Mouse (Mus musculus) cerebellum, adult 8-10 months (tissue): ENCODE measurements around the gene Atg7.

ENCODE experiments used
- DNase-seq: peaks from one replicate; pipeline ENCODE4 v3.0.0; 2022

The Atg7 gene

GRCm38 (mm10) chr6:114737181-114737580 lies 94.3 kb downstream of the Atg7 start:
- no peak for DNase-seq

DNA sequence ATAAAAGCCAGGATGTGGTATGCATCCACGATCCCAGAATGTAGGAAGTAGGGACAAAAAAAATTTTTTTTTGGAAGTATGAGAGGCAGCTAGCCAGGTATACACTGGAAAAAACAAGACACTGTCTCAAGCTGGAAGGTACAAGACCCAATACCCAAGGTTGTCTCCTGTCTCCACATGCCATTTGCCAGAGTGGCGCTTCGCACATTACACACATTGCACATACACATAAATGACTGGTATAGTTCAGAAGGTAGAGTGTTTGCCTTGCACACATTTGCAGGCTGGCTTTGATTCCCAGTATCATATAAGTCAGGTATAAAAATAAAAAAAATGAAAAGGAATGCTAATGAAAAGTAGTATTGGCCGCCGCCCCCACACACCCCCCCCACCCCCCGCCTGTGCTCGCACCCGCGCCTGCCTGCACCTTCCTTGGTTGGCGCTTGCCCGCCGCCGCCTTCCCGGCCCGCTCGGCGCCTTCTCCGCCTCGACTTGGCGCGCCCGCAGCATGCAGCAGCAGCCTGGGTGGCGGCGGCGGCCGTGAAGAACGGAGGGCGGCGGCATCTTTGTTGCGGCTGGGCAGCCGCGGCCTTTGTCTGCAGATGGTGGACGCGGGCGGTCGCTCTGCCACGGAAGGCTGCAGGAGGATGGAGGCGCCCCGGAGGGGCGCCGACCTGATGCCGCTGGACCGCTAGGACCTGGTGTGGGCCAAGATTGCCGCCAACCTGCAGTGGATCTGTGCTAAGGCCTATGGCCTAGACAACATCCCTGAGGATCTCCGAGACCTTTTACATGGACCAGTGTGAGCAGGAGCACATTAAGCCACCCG lies 95.2 kb downstream of the Atg7 start:
- peak; percentile 20 for DNase-seq

- no peak for DNase-seq
These were observed 95.8 kb downstream of the Atg7 start for GRCm38 (mm10) chr6:114738760-114739112.

DNA sequence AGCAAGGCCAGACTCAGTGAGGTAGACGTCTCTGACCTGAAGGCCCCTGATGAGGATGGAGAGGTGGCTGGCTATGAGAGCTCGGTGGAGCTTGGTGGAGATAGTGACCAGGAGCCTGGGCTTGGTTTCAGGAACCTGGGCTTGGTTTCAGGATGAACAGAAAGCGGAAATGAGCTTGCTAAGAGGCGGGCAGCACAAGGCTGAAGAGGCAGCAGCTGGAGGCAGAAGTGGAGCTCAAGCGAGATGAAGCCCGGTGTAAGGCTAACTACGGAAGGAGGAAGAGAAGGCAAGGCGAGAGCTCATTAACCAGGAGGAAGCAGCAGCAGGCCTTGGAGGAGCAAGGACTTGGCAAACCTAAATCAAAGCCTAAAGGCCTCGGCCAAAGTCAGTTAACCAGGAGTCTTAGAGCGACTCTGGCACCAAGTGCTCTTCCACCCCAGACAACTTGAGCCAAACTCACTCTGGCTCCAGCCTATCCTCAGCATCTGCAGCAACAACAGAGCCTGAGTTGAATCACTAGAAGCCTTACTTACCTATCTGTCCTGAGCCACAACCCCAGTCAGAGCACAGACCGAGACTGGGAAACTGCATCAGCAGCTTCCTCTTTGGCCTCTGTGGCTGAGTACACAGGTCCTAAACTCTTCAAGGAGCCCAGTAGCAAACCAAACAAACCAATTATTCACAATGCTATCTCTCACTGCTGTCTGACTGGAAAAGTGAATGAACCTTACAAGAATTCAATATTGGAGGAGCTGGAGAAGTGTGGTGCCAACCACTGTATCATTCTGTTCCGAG lies 99.5 kb downstream of the Atg7 start:
- DNase-seq, result no peak

- DNase-seq, result no peak
These were observed 100.2 kb downstream of the Atg7 start for GRCm38 (mm10) chr6:114743126-114743525.

DNA sequence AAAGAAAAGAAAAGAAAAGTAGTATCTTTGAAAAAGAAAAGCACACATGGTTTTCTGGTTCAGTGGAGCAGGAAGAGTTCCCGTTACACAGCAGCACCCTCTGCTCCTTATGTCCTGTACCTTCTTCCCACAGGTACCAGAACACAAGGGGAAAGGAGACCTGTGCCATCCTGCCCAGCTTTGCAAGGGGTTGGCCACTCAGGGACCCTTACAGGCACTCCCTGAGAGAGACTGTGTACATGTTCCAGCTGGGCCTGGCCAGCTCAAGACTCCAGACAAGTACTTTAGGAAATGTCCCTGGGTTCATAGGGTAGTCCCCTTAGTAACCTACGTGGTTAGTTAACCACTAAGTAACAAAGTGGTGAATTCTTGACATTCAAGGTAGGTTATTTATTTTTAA lies 100.9 kb downstream of the Atg7 start:
- no peak for DNase-seq

GRCm38 (mm10) chr6:114746439-114746974 lies 103.6 kb downstream of the Atg7 start:
- no peak for DNase-seq

- no peak for DNase-seq
These were observed 105.5 kb downstream of the Atg7 start for GRCm38 (mm10) chr6:114748419-114748818.

DNA sequence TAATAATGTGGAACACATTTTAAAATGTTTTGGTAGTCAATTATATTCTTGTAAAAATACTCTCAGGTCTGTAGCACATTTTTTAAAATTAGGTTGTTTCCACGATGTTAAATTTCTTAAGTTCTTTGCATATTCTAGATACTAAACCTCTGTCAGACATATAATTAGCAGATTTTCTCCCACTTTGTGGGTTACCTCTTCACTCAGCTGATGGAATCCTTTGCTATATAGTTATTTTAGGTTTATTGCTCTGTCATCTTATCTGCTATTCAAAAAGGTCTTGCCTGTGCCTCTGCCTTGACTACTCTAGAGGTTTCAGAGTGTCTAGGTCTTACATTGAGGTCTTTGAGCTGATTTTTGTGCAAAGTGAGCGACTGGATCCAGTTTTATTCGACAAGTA lies 106.0 kb downstream of the Atg7 start:
- DNase-seq, result no peak

DNA sequence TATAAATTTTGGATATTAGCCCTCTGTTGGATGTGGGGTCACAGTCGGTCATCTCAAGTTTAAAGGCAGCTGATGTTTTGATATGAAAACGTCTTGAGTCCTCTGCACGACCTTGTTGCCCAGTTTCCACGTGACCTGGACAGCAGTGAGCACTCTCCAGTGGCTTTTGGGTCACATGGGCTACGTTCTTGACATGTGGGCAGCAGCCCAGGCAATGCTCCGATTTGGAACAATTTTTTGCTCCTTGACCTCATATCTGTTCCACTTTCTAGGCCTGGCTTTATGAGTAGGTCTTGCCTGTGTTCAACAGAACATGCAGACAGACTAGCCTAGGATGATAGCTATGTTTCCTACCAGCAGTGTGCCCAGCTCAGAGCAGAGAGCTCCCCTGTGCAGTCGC lies 115.9 kb downstream of the Atg7 start:
- DNase-seq, result no peak

GRCm38 (mm10) chr6:114766314-114766713 lies 123.4 kb downstream of the Atg7 start:
- DNase-seq, result no peak

- DNase-seq, result no peak
These were observed 124.8 kb downstream of the Atg7 start for GRCm38 (mm10) chr6:114767710-114768109.

DNA sequence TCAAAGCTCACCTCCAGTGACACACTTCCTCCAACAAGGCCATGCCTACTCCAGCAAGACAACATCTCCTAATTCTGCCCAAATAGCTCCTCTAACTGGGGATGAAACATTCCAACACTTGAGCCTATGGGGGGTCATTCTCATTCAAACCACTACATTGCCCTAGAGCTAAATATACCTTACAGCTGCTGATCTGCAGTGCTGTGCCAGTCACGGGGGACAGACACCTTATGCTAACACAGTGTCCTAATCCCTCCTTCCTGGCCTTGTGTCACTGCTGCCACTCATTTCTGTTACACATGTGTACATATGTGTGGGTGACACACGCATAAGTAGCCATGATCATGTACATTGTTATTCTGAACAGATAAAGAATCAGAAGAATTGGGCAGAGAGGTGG lies 127.4 kb downstream of the Atg7 start:
- DNase-seq, result no peak

DNA sequence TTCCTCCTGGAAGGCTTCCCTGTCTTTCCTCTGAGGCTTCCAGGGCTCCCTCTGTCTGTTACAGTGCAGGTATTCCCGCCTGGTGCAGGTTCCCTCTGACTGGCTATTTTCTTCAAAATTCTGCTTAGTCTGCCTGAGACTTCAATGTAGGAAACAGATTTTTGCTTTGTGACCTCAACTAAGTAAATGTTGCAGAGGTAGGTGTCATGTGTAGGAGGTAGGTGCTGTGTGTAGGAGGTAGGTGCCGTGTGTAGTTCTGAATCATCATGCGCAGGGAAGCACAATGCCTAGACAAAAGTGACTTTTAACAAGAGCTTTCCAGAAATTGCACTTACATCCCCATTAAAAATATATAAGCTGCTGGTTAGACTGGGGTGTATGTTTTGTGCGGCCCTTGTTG lies 128.6 kb downstream of the Atg7 start:
- no peak for DNase-seq

GRCm38 (mm10) chr6:114775210-114775609 lies 132.3 kb downstream of the Atg7 start:
- DNase-seq, result no peak

DNA sequence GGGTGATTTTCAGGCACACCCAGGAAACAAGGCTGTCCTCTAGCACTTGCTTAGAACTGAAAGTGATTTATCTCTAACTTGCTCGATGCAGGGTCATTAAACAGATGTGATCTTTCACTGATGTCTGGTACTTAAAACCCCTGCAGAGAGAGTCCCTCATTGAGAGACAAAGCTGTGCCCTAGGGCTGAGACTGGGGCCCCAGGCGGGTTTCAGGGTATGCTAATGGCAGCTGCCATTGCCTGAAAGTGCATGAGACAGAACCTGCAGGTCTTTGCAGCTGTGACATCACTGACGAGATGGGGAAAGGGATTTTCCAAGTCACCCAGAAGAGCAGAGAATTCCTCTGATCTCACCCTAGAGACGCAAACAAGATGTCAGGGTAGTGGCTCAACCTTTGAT lies 135.0 kb downstream of the Atg7 start:
- no peak for DNase-seq

DNA sequence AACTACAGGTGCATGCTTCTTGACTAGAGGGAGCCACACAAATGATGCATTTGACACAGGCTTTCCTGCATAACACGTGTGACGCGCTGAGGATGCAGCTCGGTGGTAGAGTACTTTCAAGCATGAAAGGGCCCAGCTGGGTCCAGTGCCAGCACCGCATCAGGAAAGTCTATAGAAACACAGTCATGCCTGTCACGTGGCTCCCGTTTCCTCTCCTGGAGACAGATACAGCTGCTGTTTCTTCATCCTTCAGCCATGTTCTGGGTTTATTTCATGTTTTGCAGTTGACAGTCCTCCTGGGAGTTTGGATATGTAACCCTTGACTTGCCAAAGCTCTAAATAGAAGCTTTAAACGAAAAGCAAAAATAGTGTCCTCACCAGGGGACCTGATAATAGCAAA lies 135.8 kb downstream of the Atg7 start:
- no peak for DNase-seq

GRCm38 (mm10) chr6:114780583-114780982 lies 137.7 kb downstream of the Atg7 start:
- no peak for DNase-seq

- DNase-seq, result no peak
These were observed 138.7 kb downstream of the Atg7 start for GRCm38 (mm10) chr6:114781415-114782240.

- no peak for DNase-seq
These were observed 139.6 kb downstream of the Atg7 start for GRCm38 (mm10) chr6:114782486-114782885.

DNA sequence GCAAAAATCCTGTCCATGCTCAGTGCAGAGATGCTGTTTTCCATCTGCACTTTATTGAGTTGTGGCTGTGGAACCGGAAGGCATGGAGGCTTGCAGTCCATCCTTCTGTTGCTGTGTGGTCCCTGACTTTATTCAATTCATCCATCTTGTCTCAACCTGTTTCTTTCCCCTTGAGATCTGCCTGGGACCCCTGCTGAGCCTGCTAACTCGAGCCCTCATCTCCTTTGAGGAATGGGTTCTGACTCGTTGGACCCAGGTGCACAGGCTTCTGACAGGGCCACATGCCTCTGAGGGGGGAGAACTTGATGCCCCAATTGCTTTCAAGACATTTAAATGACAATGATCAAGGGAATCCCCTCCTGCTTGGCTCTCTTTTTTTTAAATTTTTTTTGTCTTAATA lies 143.6 kb downstream of the Atg7 start:
- no peak for DNase-seq

GRCm38 (mm10) chr6:114787606-114788005 lies 144.7 kb downstream of the Atg7 start:
- DNase-seq, result no peak

DNA sequence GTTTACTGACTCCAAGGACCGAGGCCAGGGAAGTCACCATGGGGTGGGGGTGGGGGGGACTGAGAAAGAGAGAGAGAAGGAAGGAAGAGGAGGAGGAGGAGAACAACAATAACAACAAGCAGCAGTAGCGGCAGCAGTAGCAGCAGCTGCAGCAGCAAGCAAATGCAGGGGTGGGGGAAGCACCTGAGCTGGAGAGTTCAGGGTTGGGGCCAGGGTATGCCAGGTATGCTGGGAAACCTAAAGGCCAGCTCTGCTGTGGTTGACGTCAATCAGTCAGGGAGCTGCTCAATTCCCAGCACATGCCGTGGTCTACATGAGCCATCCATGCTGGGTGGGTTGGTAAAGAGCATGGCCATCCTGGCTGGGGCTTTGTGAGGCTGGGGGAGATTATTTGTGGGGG lies 145.8 kb downstream of the Atg7 start:
- no peak for DNase-seq
